Mouse (Mus musculus): ENCODE results near the gene Csn3.

The Csn3 gene

DNA sequence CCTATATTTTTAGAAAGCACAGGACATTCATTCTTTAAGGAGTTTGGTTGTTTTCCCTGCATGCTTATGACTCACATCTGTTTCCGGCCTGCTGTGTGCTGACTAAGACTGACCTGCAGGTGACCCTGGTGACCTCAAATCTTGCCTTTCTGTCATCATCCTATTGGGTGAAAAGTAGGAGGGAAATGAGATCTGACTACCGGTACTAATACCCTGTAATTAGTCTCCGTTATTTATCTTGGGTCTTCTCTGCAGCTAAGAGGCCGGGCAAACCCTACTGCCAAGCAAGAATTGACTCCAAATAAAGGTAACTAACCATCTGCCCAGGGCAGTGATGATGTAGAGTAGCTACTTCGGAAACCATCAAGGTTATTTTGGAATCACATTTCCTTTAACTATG is at the start of gene Csn3:
Gene Csn3 (plus strand): TSS at position 208 of the 400 bp plus-strand sequence.
- DNase-seq: no peak

DNA sequence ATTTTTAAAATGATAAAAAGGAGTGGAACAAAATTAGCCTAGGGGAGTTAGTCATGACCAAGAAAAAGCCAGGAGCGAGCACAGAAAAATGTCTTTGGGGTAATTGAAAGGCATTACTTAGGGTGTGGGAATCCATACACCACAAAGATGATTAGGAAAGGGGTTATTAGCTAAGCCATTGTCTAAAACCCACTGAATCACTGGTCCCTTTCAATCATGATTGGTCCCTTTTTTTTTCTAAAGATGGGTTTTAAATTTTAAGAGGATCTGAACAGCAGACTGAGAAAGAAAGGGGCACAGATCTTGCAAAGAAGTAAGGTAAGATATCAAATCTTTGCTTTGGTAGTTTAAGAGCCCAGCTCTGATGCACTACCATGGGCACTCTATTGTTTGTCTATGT is 40.6 kb upstream of the Csn3 start, which contains the start of gene Odam:
Gene Odam (plus strand): TSS at position 301 of the 400 bp plus-strand sequence.
- DNase-seq: no peak

DNA sequence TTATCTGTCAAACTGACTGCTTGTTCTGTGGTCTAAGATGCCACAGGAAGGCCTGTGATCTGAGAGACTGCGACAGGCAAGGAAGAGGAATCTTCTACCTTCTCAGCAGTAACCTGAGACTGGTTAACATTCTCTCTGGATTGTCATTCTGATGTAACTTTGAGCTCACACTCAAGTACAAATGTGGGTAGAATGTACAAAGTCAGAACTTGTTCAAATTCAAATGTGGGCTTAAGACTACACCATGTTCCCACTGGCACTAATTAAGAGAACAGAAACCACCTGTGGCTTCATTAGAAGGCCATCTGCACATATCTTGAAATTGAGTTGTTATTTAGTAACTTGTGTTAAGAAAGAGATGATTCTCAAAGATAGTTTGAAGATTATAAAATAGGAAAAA is 6.2 kb downstream of the Csn3 start:
- no peak for DNase-seq

DNA sequence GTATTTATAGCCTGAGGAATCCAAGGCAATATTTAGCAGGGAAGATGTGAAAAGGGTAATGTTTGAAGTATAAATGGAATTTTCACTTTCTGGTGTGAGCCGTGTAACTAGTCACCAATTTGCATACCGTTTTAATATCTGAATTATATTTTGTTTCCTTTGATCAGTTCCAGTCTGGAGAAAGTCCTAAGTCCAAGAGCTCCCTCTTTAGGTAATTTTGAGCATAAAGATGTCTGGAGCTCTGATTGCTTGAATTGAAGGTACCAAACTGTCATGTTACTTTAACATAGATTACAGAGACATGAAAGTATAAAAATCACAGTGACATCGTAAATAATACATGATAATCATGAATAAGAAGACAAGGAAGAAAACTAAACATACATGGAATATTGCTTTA is 15.4 kb downstream of the Csn3 start:
- DNase-seq: no peak

DNA sequence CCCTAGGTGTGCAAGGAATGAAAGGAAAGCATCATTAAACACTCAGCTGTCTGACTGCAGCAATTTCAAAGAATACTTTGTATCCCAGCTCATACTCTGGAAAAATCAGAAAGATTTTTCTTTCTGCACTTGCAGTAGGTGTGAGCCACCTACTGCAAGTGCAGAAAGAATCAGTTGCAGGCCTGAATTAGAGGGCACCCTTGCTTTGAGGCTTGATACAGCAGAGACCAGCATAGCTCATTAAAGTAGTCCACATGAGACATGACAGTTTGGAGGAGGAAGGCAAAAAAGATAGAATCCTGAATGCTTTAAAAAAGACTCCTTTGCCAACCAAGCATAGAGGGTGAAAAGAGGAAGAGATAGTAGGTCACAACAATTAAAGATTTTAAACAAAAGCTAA is 17.1 kb downstream of the Csn3 start:
- DNase-seq: no peak

GRCm38 (mm10) chr5:87951836-87952235 is 26.5 kb downstream of the Csn3 start:
- no peak for DNase-seq

- DNase-seq: no peak
Measured at GRCm38 (mm10) chr5:87969201-87969600, 43.8 kb downstream of the Csn3 start, which contains the start of the genes 2310003L06Rik and Gm28434. Gene 2310003L06Rik (plus strand): TSS chr5:87969459. Gene Gm28434 (plus strand): TSS chr5:87969517.

DNA sequence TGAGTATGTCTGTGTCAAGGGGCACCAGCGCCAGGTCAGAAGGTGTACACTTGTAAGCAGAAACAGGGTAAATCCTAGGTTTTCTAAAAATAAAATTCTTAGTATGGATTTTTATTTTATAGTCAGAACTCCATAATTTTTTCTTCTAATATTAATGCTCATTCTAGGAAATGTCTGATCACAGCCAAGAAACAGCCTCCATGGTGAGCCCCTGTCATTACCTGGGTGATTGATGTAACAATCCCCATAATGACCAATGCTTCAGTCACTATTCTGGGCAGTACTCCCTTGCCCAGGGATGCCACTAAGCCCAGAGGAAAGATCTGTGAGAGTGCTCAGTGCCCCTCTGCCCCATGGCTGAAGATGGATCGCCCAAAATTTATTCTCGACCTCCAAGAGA is 53.8 kb downstream of the Csn3 start, which contains the start of gene Cabs1:
Gene Cabs1 (plus strand): TSS at position 301 of the 400 bp plus-strand sequence.
- no peak for DNase-seq
